Mouse (Mus musculus) megakaryocyte, embryonic 14.5 days (primary cell): ENCODE measurements at regions not wholly inside any gene's neighbourhood (a gene's known extent, or its start where the extent isn't known, plus 50 kb on each side); places are given as distances from the start of the nearest gene placed in this dataset.

ENCODE experiments used
- H3K27me3 ChIP-seq: replicated peaks from 2 replicates; pipeline ENCODE3; 2012; ENCODE audit warnings: inconsistent platforms
- H3K36me3 ChIP-seq: replicated peaks from 2 replicates; pipeline ENCODE3; 2012; ENCODE audit warnings: low read length, inconsistent platforms, mixed read lengths
- H3K4me1 ChIP-seq: 2 replicates; pipeline ENCODE4 v1.6.1; 2012; ENCODE audit warnings: inconsistent platforms
- H3K4me3 ChIP-seq: replicated peaks from 2 replicates; pipeline ENCODE3; 2012; ENCODE audit warnings: moderate library complexity, mild to moderate bottlenecking, inconsistent platforms
- H3K9me3 ChIP-seq: 2 replicates; pipeline ENCODE4 v1.6.1; 2012; ENCODE audit warnings: inconsistent platforms
- FLI1 ChIP-seq: IDR thresholded peaks from 2 replicates; pipeline ENCODE4 v1.6.1; 2012; ENCODE audit warnings: low read length, inconsistent platforms, mixed read lengths
- GATA1 ChIP-seq: IDR thresholded peaks from 3 replicates; pipeline ENCODE4 v1.6.1; 2012; ENCODE audit warnings: mixed read lengths, low read length, inconsistent platforms, borderline replicate concordance

DNA sequence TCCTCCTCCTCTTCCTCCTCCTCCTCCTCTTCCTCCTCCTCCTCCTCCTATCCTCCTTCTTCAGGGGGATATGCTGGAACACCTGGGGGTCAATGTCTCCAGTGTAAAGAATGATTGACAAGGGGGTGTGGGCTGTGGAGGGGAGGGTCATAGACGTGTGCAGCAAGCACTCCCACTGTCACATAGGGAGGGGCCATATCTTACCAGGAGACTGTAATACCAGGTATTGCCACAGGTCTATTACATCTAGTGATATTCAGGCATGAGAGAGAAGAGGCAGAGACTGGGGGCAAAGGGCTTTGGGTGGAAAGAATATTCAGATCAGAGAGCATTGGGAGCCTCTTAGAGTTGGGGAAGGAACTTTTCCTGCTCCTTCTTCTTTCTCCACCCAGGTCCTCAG, 102.3 kb downstream of the Ets2 start:
- H3K36me3 ChIP-seq = no peaks in the 10 kb centered on the region
- peaks cover 11% of the 10 kb centered on the region for H3K9me3 ChIP-seq
- no peak overlapping the region for H3K4me3 ChIP-seq
- no peaks in the 10 kb centered on the region; the same call in 1 of the 2 replicates for H3K4me1 ChIP-seq
- peaks cover 86% of the 10 kb centered on the region for H3K27me3 ChIP-seq
- TF ChIP-seq GATA1 (no peak), FLI1 (no peak)

DNA sequence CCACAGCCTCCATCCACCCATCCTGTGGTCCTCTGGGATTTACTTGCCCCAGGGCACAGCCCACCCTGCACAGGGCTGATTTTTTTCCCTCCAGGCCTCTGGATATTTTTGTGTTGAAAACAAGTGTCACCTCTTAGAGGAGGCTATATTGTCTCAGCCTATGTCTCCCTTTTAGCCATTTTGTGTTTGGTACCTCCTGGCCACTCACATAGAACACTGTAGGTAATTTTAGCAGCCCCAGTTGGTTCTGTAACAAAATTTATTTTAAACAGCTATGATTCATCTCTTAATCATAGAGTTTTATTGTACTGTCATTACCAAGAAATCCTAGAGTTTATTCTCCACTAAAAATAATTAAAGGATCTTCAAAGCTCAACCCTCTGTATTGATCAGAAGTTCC, 100.8 kb downstream of the Ets2 start:
- Histone ChIP-seq H3K27me3 (peaks cover 84% of the 10 kb centered on the region), H3K4me3 (no peak overlapping the region), H3K9me3 (peaks cover 23% of the 10 kb centered on the region), H3K36me3 (no peaks in the 10 kb centered on the region), H3K4me1 (peaks cover 4% of the 10 kb centered on the region)
- TF ChIP-seq FLI1 (no peak), GATA1 (no peak)

DNA sequence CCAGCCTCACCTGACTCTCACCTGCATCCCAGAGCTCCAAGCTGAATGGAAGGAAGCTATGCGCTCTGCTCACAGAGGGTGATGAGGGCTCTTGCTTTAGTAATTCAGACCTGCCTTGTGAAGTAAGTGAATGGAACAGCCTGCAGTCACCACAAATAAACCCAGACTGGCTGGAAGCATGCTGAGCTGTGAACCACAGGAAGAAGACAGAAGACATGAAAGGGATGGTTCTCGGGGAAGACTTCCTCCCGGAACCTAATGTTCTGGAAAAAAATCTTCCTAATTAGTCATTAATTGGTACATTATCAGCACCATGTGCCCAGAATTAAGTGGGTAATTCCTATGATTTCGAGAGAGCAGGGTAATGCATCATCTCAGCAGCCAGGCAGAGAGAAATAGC, 100.3 kb downstream of the Ets2 start:
- no peak overlapping the region for H3K4me3 ChIP-seq
- peaks cover 8% of the 10 kb centered on the region for H3K4me1 ChIP-seq
- H3K27me3 ChIP-seq = peaks cover 84% of the 10 kb centered on the region
- no peaks in the 10 kb centered on the region for H3K36me3 ChIP-seq
- TF ChIP-seq GATA1 = no peak
- no peak for TF ChIP-seq FLI1
- peaks cover 23% of the 10 kb centered on the region for H3K9me3 ChIP-seq

DNA sequence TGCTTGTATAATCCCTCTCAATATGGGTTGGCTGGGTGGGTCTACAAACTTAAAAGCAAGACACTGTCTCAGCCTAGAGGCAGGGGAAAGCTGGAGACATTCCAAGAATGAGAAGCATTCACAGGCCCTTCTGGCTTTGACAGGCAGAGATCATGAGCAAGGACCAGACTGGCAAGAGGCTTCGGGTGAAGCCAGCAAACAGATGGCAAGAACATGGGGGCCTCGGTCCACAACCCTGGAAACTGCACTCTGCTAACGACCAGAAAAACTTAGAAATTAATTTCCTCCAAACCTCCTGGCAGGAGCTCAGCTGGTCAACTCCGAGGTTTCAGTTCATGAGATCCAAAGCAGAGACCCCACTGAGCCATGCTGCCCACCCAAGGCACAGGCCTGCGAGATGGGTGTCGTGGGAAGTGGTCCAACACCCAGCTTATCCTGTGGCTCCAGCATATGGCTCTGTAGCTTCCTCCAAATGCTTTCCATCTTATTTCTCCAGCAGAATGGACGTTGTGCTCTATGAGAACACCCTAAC, 99.1 kb downstream of the Ets2 start:
- H3K4me3 ChIP-seq = no peak overlapping the region
- TF ChIP-seq FLI1 = no peak
- TF ChIP-seq GATA1 = no peak
- peaks cover 33% of the 10 kb centered on the region for H3K9me3 ChIP-seq
- H3K4me1 ChIP-seq = peaks cover 13% of the 10 kb centered on the region
- no peaks in the 10 kb centered on the region for H3K36me3 ChIP-seq
- H3K27me3 ChIP-seq = peaks cover 85% of the 10 kb centered on the region

DNA sequence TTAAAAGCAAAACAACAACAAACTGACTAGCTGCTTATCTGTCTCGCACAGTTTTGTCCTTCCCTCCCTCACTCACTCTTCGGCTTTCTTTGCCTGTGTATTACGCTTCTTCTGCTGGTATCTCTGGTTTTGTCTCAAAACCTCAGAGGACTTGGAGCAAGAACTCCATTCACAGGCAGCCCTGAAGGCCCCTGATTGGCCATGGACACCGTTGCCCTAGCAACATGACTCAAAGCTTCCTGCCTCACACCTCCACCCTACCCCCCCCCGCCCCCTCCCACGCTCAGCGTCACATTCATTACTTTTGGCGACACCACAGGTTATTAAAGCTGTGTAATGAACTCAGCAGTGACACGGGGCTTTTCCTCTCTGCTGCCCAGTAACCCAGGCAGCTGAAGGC, 96.7 kb downstream of the Ets2 start:
- TF ChIP-seq GATA1 (no peak), FLI1 (no peak)
- H3K27me3 ChIP-seq = peaks cover 89% of the 10 kb centered on the region
- no peaks in the 10 kb centered on the region for H3K36me3 ChIP-seq
- H3K9me3 ChIP-seq = peaks cover 37% of the 10 kb centered on the region
- no peak overlapping the region for H3K4me3 ChIP-seq
- H3K4me1 ChIP-seq = peaks cover 13% of the 10 kb centered on the region

DNA sequence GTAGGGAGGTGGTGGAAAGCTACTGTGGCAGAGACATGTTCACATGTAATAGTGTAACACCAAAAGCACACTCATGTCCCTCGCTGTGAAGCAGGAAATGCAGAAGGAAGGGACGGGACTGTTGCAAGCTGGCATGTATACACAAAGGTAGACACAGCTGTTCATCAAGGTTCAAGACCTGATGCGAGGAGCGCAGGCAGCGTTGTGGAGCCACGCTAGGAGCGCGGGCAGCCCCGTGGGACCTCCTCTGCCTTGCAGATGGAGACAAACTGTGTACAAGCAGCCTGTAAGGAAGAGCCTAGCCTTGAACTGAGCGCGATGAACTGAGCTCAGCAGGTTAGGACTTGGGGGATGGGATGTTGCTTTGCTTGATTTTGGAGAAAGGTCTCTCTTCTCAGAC, 96.2 kb downstream of the Ets2 start:
- Histone ChIP-seq H3K4me1 (peaks cover 13% of the 10 kb centered on the region), H3K27me3 (peaks cover 89% of the 10 kb centered on the region), H3K4me3 (peak overlapping the region; percentile 1), H3K9me3 (peaks cover 40% of the 10 kb centered on the region), H3K36me3 (no peaks in the 10 kb centered on the region)
- no peak for TF ChIP-seq FLI1
- no peak for TF ChIP-seq GATA1

DNA sequence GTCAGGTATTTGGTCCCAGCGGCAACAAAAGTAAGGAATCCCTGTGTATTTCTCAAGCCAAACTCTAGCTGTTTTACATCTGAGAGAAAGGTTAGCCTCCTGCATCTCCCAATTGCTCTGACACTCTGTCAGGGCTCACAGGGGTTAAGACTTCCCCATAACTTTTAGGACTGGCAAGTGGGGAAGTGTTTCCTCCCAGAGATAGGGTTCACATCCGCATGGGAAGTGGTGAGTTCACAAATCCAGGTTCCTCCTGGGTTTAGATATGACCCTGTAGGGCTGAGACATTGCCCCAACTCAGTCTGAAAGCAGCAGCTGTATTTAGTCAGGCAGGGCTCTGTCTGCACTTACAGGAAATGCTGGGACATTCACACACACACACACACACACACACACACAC, 95.3 kb downstream of the Ets2 start:
- Histone ChIP-seq H3K36me3 (no peaks in the 10 kb centered on the region), H3K27me3 (peaks cover 89% of the 10 kb centered on the region), H3K4me3 (no peak overlapping the region), H3K4me1 (peaks cover 13% of the 10 kb centered on the region), H3K9me3 (peaks cover 48% of the 10 kb centered on the region)
- TF ChIP-seq FLI1 (no peak), GATA1 (no peak)

DNA sequence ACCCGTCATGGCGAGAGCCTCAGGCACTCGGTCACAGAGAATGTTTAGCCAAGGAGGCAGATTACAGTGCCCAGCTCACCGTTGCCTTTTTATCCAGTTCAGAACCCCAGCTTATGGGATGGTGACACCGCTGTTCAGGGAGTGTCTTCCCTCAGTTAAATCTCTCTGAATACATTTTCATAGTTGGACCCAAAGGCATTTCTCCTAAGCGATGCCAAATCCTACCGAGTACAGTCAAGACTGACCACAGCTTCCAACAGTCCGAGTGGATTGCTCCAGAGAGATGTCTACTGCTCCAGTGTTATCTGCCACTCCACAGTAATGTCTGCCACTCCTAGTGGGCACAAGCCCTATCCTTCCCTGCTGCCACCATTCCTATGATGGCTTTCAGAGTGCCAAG, 93.0 kb downstream of the Ets2 start:
- no peaks in the 10 kb centered on the region for H3K36me3 ChIP-seq
- H3K4me1 ChIP-seq = peaks cover 13% of the 10 kb centered on the region
- no peak for TF ChIP-seq FLI1
- TF ChIP-seq GATA1 = no peak
- peaks cover 88% of the 10 kb centered on the region for H3K27me3 ChIP-seq
- peaks cover 62% of the 10 kb centered on the region for H3K9me3 ChIP-seq
- H3K4me3 ChIP-seq = no peak overlapping the region

DNA sequence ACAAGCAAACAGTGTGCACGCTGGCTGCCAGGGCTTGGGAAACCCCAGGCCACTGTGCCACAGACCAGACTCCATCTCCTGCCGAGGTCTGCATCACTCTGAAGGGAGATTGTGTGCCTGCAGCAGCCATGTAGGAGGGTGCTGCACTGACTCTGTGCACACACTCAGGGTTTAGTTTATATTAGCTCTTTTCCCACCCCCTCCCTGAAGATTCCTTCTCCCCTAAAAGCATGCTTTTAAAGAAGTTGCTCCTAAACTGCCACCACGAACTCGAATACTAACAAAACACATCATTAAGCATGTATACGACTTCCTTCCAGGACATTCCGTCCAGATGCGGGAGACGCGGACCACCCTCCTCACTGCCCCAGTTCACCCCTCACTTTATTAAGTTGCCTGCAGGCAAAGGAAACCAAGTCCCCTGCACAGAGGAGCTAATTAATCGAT, 92.4 kb downstream of the Ets2 start:
- H3K27me3 ChIP-seq = peaks cover 89% of the 10 kb centered on the region
- TF ChIP-seq GATA1 = no peak
- no peak for TF ChIP-seq FLI1
- H3K4me3 ChIP-seq = no peak overlapping the region
- H3K9me3 ChIP-seq = peaks cover 58% of the 10 kb centered on the region
- peaks cover 13% of the 10 kb centered on the region for H3K4me1 ChIP-seq
- H3K36me3 ChIP-seq = no peaks in the 10 kb centered on the region

DNA sequence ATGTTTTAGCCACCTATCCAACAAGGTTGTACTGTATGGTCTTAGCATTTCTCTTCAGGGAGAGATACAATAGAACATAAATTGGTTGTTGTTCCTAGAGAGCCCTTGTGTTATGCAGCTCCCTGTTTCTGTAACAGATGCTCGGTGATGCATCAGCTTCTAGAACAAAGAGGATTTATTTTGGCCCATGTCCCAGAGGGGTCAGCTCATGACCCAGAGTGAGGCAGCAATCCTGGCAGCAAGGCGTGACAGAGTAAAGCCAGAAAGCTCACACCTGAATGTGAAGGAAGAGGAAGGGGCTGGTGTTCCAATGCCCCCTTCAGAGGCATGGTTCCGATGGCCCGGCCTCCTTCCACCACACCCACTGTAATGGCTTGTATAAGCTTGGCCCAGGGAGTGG, 88.8 kb downstream of the Ets2 start:
- H3K27me3 ChIP-seq = peaks cover 63% of the 10 kb centered on the region

DNA sequence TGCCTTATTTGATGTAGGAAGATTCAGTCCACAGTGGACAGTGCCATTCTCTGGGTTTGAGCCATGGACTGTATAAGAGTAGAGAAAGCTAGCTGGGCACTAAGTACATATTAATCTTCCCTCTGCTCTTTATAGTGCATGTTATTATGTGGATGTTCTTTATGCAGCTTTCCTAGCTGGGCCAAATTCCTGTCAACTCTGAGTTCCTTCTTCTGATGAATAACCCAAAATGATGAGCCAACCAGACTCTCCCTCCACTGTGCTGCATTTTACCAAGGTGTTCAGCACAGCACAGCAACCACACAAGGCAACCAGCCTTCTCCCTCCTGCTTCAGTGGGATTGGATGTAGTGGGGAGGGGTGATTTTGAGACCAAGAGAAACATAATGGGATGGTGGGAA, 87.7 kb downstream of the Ets2 start:
- Histone ChIP-seq H3K27me3 (peaks cover 52% of the 10 kb centered on the region), H3K4me3 (no peak overlapping the region), H3K36me3 (no peaks in the 10 kb centered on the region), H3K9me3 (peaks cover 31% of the 10 kb centered on the region), H3K4me1 (no peaks in the 10 kb centered on the region)
- TF ChIP-seq FLI1 (no peak), GATA1 (no peak)

More for the DNA sequence above, 88.8 kb downstream of the Ets2 start:
- no peak for TF ChIP-seq GATA1
- no peaks in the 10 kb centered on the region for H3K36me3 ChIP-seq
- no peak overlapping the region for H3K4me3 ChIP-seq
- H3K9me3 ChIP-seq = peaks cover 32% of the 10 kb centered on the region
- no peaks in the 10 kb centered on the region for H3K4me1 ChIP-seq

DNA sequence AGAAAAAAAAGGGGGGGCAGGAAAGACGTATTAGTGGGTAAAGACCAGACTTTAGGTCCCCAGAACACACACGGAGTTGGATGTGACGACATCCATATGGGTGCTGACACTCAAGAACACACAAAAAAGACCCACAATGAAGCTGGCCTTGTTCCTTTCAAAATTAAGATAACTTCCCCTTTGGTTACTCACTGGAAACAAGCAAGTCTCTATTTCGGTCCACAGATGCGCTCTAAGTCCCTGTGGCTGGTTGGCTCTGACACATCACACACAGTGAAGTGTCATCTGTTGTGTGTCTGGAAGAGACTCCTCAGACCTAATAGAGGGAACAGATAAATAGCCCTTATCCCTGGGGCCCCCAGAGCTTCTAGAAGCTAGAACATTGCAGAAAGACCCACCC, 79.8 kb downstream of the Ets2 start:
- no peak overlapping the region for H3K4me3 ChIP-seq
- H3K4me1 ChIP-seq = peaks cover 16% of the 10 kb centered on the region
- H3K36me3 ChIP-seq = no peaks in the 10 kb centered on the region
- TF ChIP-seq FLI1 (no peak), GATA1 (no peak)
- peaks cover 34% of the 10 kb centered on the region for H3K27me3 ChIP-seq
- peaks cover 10% of the 10 kb centered on the region; the same call in 1 of the 2 replicates for H3K9me3 ChIP-seq
